Mouse (Mus musculus) adrenal gland, postnatal 36 days (tissue): Measurements from ENCODE around the gene Amfr. TPM values are rescaled to one million over a fixed set of nuclear protein-coding genes. Genes with fewer than 3 reads are reported as not detected.
A peak's percentile ranks its signal among the peaks of the same experiment; 100 is the strongest.

ENCODE experiments used
- DNase-seq, 2 experiments: peaks; one replicate each; pipeline ENCODE4 v3.0.0; 2021; ENCODE audit warnings: mixed read lengths in 1 of 2
- long read RNA-seq, 2 experiments: library from polyadenylated mRNA; stranded (forward); transcript quantifications; one replicate each; pipeline ENCODE4 v2.0.0; 2021; ENCODE audit warnings: borderline sequencing depth in 2 of 2
- total RNA-seq, 2 experiments: library from RNA; stranded (reverse); gene quantifications; 2 replicates each; pipeline ENCODE4 v1.2.3; 2021

The Amfr gene
- 100 to 1,000 TPM; 232 to 320 TPM for total RNA-seq
- long read RNA-seq, experiment 1, transcript Amfr-201 (14 exons, 3,880 nt) = major isoform, 439 of 544 reads
- long read RNA-seq, experiment 1, partial matches to known transcripts = 41 of 544 reads
- long read RNA-seq, experiment 1, other reads (novel, unspliced or antisense) = 63 of 544 reads
- long read RNA-seq, experiment 2, transcript Amfr-201 (14 exons, 3,880 nt) = major isoform, 91 of 115 reads
- long read RNA-seq, experiment 2, partial matches to known transcripts = 10 of 115 reads
- long read RNA-seq, experiment 2, other reads (novel, unspliced or antisense) = 13 of 115 reads

DNA sequence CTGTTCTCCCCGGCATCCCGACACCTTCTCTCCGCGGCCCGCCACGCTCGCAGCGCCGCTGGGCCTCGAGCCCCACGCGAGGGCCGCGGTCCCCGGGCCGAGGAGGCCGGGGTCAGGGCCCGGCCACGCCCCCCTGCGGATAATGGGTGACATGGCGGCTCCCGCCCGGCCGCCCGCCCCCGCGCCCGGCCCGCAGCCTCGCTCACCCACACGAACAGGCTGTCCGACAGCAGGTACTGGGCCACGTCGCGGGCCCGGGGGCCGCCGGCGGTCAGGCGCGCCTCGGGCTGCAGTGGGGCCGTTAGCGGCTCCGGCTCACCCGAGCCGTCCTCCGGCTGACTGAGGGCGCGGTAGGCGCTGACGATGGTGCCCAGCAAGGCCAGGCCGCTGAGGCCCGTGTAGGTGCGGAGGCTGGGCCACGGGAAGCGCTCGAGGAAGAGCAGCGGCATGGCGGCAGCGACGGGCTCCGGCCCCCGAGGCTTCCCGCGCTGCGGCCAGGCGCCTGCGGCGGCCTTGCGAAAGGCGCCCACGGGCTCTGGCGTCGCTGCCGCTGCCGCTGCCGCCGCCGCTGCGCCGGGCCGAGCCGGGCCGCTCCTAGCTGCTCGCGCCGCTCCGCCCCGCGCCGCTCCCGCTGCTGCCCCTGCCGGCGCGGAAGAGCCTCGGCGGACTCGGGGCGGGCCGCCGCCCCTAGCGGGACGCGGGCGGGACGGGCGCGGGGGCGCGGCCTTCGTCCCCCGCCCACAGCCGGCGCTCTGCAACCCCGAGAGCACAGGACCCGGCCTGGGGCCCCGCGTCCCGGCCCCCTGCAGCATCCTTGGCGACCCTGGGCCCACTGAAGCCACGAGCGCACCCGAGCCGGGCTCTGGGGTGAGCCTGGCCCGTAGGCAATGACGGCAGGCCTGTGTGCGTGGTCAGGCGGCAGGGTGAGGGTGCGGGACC is at the start of gene Amfr:
Gene Amfr (minus strand): TSS at position 830 of the 939 bp plus-strand sequence.
- DNase-seq = peak; percentile 78 to 88

DNA sequence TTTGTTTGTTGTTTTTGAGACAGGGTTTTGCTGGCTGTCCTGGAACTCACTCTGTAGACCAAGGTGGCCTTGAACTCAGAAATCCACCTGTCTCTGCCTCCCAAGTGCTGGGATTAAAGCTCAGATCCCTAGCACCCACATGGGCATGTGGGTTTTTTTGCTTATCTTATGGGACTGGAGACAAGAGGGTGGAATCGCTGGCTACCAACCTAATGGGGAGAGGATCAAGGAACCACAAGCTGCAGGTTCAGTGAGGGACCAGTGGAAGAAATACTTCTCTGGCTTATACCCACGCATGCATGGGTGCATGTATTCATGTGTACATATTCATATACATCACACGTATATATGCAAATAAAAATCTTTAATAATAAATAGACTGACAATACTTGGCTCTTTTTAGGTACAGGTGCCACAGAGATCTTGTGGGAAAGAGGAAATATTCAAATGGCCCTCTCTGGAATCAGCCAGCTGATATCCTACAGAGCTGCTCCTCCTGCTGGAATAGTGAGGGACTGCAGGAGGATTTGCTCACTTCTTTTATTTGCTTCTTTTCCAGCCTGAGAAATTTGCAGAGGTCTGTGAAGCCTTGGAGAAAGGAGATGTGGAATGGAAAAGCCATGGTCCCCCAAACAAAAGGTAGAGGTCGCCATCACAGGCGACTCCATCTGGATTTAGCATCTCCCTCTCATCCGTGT is 44.7 kb upstream of the Amfr start:
- peak; percentile 33 to 51 for DNase-seq

DNA sequence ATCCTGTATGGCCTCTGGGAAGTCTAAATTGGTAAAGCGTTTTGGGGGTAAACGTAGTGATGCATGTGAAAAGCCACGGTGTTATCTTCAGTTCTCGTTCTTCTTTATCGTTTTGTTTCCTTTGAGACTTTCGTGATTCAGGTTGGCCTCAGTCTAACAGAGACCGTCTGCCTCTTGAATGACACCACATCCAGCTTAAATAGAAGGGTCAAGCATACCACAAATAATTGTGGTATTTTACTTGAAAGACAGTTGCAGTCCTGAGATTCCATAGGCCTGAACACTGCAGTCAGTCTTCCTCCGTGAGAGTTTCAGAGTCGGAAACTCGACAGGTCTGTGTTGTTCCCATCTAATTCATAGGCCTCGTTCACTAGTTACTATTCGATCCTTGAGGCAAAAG is 40.1 kb upstream of the Amfr start:
- DNase-seq = no peak

DNA sequence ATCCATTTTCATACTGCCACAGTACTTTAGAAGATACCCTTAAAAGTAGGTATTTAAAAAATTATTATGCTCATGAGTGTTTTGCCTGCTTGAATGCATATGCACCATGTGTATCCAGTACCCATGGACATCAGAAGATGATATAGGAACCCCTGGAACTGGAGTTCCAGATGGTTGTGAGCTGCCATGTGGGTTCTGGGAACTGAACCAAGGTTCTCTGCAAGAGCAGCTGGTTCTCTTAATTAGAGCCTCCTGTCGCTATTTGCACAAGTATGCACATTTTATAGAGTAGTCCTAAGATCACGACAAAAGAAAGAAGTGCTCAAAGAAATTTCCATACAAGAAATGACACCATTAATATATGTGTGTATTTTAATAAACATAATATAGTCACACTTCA is 35.2 kb upstream of the Amfr start:
- no peak for DNase-seq

DNA sequence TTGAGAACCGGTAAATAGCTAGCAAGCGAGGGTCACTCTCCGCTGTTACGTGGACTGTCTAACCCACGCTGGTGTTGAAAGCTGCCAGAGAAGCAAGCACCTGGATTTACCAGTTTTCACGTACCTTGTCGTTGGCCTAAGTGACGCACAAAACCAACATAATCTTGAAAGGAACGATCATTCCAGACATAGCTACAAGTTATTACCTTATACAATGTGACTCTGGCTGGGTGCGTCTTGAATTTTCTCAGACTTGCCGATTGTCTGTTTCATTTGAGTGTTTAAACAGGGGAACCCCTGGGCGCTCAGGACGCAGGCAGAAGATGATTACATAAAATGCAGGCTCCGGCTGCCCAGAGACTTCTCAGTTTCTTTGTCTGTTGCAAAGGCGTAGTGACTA is 25.2 kb upstream of the Amfr start:
- DNase-seq = no peak

DNA sequence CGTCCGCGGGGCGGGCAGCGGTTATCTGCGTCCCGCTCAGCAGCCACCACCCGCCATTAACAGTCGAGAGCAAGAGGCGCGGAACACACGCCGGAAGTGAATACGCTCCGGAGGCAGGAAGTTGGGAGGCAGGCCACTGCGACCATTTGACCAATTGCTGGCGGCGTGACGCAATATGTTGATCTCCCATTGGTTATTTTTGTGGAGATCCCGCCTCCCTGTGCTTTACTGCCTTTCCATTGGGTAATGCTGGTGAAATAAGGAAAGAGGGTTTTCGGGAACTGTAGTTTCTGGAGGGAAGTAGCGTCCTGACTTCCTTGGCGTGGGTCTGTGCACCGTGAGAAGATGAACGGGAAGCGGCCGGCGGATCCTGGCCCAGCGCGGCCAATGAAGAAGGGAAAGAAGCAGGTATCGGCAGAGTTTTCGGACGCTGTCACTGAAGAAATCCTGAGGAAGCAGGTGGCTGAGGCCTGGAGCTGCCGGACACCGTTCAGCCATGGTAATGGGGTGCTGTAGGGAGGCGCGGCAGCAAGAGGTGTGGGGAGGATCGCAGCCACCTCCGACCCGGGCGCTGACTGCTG is 24.4 kb upstream of the Amfr start, which contains the start of the genes Nudt21 and Ogfod1:
Gene Nudt21 (minus strand): TSS at position 88 of the 581 bp plus-strand sequence.
Gene Ogfod1 (plus strand): TSS at position 255 of the 581 bp plus-strand sequence.
- DNase-seq = peak; percentile 91

DNA sequence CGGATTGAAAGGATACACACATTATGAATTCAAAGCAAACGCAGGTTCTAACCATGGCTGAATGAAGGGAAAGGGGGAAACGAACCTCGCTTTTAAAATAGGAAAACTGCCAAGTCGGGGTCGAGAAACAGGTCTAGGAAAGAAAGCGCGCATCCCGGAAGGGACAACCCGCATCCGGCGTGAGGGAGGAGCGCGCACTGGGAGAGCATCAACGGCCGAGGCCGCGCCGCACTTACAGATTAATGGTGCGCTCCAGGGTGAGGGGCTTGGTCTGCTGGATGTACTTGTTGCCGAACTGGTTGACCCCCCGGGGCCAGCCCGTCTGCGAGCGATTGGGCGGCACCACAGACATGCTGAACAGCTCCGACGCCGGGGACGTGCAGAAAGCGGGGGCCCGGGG is 23.9 kb upstream of the Amfr start:
- peak; percentile 75 to 78 for DNase-seq

DNA sequence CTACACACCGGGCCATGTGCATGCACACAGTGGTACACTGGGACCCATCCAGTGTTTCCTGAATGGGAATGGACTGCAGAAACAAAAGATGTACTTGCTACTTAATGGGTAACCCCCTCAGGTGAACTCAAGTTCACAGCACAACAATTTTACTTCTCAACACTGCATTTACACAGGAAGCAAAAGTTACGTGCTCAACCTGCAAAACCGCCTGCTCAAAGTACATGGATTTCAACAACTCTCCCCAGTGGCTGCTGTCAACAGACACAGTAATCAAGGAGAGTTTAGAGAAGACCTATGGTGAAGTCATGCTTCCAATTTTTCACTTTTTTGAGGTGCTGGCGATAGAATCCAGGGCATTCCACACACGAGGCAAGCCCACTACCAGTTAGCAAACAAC is 22.6 kb upstream of the Amfr start:
- no peak for DNase-seq

DNA sequence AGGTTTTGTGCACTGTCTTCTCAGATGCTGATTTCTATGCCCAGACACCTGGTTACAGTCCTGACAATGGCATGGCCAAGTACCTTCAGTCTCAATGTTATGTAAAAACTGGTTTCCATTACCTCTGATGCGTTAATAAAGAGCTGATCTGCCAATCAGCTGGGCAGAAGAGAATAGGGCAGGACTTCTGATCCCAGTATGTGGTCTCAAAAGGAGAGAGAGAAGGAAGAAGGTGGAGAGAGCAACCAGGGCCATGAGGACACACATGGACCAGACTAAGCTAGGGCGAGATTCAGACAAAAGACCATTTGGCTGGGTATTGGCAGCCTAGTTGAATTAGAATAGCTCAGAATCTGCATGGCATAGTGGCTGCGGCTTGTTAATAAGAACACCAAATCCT is 21.0 kb upstream of the Amfr start:
- no peak for DNase-seq

DNA sequence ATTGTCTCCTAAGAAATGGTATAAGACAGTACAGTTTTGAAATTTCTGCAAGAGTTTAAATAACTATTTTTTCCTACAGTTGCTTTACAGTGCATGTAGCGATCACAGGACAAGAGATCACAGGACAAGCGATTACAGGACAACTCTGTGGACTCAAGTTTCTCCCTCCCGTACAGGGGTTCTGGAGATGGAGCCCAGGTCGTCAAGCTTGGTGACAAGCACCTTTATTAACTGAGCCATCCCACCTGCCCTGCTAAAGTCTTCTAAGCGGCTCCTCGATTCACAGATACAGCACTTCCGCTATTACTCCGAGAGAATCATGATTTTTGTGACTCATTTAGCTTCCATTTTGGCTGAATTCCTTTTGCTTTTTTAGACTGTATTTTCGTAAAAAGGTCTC is 17.1 kb upstream of the Amfr start:
- DNase-seq = no peak

DNA sequence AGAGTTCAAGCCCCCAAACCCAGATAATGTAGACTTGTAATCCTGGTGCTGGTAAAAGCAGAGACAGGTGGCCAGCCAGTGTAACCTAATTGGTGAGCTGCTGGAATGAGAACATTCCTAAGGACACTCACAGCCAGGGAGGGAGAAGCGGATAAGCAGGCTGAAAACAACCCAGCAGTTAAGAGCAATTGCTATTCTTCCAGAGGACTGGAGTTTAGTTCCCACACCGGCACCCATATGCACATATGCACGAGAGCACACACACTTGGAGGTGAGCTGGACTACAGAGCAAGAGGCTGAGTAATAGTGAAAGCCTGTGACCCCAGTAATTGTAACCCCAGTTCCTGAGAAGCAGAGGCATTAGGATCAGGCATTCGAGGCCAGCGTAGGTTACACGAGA is 11.3 kb upstream of the Amfr start:
- DNase-seq = no peak

DNA sequence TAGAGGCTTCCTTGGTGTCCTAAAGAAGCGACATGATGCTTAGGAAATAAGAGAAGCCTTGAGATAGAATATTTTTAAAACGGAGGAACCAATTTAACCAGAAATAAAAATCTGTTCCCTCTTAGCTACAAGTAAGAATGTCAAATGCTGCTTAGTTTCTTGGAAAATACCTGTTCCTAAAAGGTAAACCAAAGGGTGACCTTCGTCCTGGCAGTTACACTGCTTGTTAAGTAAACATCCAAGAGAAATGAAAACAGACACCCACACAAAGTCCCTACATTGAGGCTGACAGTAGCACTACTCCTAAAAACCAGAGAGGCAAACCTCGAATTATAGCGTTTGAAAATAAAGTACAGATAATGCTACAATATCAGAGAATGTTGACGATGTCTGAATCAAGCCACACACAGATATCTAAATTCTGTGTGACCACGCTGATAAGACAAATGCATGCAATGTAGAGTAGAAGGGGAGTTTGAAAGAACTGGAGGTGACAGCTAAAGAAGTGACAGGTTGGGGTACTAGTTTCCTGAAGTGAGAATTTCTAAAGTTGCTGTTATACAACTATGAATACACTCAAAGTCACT is 477 bp upstream of the Amfr start:
- no peak for DNase-seq

DNA sequence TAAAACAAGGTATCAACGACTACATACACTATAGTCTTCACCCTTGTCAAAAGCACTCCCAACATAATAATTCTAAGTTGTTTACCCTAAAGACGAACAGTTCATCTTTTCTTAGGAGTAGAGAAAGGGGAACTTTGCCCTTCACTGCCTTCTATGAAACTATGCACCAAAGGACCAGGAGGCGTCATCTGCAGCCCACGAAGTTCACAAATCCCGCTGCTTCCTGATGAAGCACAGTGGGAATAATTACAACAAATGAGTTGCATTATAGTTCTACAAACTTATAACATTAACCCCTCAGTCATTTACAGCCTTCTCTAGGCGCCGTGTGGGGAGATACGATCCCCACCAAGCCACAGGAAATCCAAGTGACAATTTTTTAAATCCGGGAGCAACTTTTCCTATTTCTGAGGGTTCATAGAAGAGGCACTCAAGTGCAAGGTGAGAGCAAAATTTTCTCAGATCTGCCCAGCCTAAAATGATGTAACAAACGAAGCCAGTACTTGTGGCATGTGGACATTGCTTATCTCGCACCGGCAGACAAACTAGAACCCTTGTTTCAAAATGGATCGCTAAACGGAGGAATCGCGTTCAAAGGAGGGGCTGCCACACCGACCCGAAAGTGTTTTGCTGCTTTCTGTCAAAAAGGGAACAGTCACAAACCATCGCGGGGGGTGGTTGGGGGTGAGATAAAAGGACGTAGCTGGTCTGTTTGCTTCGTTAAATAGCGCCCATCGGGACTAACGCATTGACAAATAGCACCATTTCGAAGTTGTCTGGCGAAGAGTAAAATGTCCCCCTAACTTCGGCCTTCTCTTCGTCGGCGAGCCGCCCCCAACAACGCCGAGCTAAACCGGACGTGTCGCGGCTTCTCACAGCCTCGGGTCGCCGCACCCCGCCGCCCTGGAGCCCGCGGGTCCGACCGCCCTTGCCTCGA is 1.3 kb downstream of the Amfr start:
- DNase-seq = peak in 1 of 2 experiments; percentile 10

DNA sequence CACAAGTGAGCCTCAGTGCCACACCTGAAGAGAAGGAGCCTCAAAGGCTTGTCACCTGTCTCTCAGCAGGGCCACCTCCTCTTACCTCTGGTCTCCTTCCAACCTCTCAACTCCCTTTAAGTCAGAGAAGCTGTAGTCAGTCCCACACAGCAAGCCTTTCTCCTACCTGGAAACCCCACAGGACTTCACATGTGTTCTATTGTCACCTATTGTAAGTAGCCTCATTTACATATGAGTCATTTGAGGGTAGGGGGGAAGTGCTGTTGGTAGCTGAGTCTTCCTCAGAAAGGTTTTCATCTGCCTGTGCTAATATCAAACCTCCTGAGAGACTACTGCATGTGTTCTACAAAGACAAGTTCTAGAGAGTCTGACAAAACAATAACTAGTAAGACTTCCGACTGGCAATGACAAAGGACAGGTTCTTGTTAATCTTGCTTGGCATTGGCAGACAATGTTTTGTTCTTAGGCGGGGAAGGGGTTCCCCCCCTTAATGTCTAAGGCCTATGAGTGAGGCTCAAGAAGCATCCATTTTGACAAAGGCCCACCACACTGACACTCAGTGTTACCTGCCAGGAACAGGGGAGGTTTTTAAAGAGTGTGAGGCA is 2.4 kb downstream of the Amfr start:
- DNase-seq = no peak

DNA sequence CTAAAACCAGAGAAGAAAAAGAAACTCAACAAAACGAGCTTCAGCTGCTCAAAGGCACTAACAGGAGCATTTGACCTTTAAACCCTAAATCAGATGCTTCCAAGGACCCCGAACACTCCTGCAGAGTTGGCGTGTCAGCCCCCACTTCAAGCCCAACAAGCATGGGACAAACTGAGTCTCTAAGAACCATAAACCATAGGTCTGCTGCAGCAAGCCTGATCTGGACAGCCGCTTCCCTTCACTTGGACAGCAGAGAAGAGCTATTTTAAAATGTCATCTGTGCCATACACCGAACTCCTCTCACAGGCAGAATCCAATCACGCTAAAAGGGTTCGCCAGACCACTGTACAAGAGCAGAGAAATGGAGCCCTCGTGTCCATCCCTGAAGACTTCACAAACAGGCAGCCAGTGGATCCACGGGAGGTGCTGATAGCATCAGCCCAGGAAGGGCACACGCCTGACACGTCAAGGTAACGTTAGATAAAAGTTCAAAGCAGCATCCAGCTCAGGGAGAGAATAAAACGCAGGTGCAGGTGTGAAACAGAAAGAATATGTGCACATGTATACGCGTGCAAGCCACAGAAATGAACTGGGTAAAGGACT is 3.3 kb downstream of the Amfr start:
- no peak for DNase-seq

DNA sequence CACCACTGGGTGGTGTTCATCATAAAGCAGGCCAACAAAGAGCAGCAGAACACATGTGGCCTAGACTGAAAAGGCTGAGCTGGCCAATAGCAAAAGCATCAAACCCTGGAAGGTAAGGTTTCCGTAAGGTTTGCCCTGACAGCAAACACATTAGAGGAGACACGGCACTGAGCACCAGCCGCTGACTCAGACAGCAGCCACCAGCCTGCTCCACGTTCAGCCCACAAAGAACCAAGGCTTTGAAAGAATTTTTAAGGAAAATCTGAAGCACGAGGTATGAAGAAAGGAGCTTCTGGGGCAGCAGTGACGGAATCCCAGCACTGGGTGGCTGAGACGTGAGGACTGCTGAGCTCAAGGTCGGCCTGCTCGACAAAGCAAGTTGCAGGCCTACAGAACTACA is 8.5 kb downstream of the Amfr start:
- peak in 1 of 2 experiments; percentile 34 for DNase-seq

DNA sequence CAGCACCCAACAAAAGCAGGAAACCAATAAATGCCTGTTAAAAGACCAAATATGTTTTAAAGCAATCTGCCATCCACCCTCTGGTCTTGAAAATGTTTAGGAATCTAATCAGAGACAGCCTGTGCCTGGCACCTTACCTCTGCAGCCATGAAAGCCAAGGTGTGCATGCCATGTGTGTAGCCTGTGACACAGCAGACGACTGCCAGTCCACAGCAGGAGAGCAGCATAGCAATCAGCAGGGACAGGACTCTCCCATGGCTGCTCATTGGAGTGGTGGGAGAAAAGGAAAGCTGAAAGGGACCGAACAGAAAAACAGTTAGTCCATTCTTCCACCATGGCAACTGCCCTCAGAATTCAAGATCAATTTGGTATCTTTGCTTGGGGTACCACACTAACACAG is 13.7 kb downstream of the Amfr start:
- DNase-seq = no peak

DNA sequence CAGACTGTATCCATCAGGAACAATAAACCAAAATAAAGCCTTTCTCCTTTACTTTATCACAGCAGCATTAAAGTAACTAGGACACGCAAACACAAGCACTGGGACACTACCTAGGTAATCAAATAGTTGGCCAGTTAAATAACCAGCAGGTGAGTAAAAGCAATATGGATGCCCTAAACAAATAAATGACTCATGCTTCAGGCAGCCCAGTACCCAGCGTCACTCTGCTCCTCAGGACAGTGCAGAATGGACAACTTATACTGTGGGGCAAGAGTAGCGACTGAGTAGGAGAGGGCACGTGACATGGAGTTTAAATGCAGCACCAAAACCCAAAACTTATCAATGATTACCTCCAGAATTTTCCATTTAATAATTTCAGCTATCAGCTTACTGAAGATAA is 22.9 kb downstream of the Amfr start:
- DNase-seq = no peak

DNA sequence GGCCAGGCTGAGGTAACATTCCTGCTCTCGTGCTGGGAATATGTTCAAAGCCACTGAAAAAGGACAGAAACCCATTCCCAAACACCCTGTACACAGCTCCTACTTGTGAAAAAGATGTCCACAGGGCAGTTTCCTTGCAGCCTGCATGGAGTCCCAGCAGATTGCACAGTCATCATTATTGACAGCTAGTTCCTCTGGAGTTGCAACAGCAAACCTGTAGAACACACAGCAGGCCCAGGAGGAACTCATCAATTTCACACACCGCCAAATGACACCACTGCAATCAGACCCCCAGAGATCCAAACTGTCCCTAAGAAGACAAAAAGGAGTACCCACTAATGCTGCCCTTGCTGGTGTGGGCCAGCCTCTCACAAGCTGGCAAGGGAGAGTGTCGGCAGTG is 27.9 kb downstream of the Amfr start:
- no peak for DNase-seq

DNA sequence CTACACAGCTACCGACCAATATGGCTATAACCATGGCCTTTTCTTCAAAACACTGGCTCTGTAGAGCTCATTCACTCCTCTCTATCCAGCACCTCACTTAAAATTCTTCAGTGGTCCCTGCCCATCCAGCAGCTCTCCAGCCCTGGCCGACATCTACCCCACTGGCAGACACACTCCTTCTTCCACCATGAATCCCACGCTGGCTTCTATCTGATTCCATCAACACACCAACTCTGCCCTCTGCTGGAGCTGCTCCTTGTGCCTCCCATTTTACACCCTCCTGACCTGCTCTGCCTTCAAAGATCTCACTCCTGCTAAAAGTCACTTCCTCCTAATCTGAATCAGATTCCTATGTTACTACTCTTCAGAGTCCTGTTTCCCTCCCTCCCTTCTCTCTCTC is 28.8 kb downstream of the Amfr start:
- DNase-seq = no peak
